Mouse (Mus musculus) right cerebral cortex, postnatal 36 days (tissue): ENCODE data around the gene Kif27.

Source experiments
- DNase-seq, 2 experiments: peaks; one replicate each; pipeline ENCODE4 v3.0.0; 2022; ENCODE audit warnings: low spot score in 2 of 2, mixed read lengths in 1 of 2

The Kif27 gene

DNA sequence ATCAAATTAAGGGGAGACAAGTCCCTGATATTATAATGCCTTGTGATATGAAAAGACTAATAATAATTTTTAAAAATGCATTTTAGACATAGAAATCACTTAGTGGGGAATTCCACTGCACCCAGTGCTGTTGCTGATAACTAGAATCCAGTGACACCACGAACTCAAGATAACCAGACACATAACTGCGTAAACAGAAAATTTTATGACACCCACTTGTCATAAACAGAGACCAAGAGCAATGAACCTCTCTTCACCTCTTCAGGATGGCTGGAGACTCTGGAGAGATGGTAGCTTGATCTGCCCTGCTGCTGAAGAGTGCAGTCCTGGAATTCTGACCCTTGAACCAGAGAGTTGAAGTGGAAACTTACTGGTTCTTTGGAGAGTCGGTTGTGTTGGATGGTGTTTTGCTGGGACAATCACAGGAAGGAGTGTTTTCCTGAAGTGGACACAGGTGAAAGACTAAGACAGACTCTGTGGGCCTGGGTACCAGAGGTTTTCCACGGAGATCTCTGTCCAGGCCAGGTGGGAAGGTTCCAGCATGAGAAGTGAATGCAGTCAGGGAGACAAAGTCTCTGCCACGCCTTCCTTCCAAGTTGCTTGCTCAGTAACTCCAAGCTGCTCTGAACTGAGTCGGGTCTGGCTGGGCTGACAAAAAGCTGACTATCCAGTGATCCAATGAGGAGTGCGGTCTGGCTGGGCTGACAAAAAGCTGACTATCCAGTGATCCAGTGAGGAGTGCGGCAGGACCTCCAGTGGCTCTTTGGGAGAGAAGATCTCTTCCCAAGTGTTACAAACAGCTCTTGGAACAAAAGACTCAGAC lies 5.6 kb upstream of the Kif27 start:
- DNase-seq = no peak

DNA sequence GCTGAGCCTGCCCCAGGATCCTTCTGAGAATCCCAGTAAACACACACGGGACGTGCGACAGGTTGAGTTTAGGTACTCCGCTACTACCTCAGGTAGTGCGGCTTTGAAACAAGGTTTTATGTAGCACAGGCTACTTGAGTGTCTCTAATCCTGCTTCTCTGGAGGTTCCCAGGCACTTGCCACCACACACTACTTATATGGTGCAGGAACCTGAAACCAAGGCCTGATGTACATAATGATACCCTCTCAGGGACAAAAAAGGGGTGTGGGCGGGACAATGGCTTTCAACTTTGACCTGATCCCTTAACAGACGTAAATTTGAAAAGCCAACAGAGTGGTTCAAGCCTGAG lies 357 bp upstream of the Kif27 start:
- no peak for DNase-seq

DNA sequence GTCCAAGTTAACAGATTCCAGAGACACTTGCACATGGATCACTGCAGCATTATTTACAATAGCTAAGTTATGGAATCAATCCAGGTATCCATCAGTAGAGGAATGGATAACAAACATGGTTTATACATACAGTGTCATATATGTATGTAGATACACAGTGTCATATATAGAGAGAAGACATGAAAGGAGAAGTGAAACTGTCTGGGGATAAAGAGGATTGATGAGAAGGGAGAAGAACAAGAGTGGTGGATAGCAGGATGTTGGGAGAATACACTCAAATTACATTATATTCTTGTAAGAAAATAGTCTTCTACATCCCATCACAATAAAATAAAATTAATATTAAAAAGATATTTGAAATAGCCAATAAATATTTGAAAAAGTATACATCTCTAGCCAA lies 5.9 kb downstream of the Kif27 start:
- DNase-seq = no peak

DNA sequence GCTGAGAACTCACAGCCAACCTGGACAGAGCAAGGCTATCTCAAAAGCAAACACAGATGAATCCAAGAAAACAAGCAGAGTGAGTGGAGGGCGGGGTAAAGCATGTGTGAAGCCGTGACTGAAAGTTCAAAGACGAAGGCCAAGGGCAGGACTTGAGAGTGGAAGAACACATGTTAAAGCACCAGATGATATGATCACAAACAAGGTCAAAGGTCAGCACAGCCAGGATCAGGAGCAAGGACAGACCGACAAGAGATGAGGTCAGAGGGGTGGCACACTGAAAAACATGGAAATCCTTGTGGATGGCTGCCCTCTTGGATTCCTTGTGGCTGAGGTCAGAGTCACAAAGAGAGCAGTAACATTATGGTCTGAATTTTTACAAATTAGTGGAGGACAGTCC lies 8.3 kb downstream of the Kif27 start:
- DNase-seq = no peak

DNA sequence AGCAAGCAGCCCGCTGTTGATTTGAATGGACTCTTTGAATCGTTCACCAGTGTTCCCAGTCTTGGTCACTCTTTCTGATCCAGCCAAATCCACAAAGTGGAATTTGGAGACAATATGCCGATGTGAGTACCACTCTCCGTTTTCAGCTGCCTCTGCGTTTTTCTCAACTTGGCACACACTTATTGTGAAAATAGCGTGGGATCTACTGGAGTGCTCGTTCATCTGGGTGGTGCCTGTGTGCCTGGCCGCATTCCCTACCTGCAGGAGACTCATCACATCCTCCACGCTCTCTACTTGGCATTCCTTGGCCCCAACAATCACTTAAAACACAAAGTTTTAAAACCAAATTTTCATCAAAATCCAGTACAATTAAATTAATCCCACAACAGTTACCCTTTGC lies 14.4 kb downstream of the Kif27 start:
- peak; percentile 17 to 19 for DNase-seq

DNA sequence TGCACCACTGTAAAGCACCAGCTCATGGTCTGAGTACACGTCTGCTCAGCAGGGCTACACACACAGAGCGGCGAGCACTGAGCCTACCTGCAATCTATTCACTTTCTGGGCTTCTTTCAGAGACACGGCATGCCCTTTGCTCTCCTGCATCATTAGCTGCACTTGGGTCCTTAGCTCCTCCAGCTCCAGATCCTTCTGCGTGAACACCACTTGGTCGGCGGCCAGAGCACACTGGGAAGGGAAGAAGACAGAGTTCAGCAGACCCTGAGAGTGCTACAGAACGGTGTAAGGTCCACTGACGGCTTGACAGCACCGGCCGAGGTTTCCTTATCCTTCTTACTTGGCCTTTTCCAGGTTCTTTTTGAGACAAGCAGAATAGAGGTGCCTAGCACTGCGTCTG lies 21.5 kb downstream of the Kif27 start:
- DNase-seq = no peak

DNA sequence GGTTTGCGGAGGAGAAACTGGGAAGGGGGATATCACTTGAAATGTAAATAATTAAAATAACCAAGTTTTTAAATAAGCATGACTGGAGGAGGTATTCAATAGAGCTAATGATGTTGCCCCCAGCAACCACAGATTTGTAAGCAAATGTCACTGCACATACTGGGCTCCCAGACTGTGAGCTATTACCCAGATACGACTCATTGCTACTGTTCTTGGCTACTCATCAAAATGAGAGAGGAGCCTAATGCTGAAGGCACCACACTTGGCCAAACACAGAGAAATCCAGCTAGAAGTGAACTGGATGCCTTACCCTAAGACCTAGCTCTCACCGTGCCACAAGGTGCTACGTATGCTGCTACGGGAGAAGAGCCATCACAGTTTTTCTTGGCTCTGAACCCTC lies 24.8 kb downstream of the Kif27 start:
- no peak for DNase-seq

DNA sequence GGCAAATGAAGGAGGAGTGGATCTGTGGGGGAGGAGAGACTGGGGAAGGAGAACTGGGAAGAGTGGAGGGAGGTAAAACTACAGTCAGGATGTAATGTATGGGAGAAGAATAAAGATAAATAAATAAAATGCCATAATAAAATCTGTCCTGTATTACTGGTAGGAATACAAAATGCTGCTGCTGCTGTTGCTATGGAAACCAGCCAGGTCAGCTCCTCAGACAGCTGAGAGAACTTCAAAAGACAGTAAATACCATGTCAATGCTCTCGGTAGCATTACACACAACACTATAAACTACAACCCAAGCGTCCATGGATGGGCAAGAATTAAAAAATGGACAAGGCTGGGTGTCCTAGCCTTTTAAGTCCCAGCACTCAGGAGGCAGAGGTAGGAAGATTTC lies 41.2 kb downstream of the Kif27 start:
- DNase-seq = no peak

DNA sequence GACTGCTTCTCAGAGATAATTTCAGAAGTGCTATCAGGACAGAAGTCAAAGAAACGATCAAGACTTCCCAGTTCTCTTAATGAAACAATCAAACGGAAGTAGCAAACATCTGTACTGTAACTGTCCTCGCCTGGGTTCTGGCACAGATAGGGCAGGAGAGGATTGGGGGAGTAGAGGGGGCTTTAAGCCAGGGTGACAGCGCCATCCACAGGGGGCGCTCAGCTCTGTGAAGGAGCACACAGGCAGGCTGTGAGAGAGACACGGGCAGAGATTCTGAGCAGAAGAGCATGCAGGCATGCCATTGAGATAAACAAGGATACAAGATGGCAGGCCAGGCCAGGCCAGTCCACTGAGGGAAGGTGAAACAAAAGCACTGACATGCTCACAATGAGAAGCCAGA lies 43.9 kb downstream of the Kif27 start:
- DNase-seq = no peak

DNA sequence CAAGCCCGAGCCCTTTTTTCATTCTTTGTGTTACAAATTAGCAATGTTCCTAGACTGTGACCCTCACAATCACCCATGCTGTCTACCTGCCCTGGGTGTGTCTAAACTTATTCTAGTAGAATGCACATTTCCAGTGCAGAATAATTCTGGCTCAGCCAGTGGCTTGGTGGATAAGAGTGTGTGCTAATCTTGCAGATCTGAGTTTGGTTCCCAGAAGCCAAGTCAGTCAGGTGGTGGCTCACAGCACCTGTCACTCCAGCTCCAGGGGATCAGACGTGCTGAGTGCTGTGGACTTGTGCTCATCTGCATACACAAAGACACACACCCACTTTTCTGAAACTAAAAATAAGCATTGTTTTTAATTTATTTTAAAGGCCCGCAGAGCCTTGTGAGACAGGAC lies 45.2 kb downstream of the Kif27 start:
- no peak for DNase-seq

DNA sequence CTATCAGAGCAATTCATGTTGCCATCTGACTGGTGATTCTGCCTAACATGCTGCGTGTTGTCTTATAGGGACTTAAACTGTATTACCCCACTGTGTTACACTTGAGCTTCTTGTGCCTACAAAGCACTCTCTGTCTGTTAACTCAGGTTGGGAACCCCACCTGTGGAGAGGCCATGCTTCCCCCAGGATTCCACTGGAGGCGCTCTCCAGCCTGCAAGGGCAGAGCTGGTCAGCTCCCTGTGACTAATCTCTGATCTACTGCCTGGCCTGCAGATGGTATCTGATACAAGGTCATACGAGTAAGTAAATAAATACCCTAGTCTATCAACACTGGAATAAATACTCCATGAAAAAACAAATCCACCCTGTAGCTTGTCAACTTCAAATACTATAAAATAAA lies 47.6 kb downstream of the Kif27 start:
- no peak for DNase-seq

DNA sequence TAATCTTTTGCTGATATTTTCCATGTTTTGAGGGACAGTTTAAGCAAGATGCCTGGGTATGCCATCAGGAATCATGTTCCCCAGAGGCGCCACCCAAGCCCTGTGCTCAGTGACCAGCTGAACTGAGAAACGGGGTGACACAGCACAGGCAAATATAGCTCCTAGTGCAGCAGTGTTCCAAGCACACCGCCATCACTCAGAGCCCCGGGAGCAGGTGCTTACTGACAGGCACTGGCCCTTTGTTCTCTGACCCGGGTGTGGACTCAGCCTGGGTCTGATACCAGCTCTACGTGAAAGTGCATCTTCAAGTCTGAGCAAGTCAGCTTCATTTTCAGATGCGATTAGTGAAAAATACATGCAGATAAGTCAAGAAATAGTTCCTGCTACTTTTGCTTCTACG lies 49.4 kb downstream of the Kif27 start:
- DNase-seq = no peak

DNA sequence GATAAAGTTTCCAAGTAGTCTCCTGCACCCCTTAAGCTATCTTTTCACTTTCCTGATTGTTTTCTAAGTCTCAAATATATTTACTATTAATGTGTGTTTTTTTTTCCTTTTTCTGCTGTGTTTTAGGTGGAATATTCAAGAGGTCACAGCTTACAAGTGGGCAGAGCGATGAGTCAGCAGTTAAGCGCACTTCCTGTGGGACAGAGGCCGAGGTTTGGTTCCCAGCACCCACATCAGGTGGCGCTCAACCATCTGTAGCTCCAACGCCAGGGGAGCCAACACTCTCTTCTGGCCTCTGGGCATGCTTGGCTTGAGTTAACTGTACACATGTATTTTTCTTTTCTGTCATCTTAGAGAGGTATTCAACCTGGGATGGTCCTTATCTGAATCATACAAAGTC lies 51.5 kb downstream of the Kif27 start:
- DNase-seq = no peak

DNA sequence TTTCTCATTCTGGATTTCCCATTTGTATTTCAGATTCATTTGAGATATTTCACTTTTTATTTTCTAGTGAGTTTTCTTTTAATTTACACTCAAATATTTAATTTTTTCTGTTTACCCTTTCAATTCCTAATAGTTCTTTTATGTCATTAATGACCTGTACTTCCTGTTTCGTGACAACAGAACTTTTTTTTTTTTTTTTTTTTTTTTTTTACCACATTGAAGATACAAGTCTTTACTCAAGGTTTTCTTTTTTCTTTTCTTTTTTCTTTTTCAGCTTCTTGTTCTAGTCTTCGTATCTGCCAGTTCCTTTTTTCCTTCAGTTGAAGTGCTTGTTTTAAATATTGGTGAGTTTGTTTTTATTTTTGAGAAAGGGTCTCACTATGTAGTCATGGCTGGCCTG lies 53.7 kb downstream of the Kif27 start:
- no peak for DNase-seq

DNA sequence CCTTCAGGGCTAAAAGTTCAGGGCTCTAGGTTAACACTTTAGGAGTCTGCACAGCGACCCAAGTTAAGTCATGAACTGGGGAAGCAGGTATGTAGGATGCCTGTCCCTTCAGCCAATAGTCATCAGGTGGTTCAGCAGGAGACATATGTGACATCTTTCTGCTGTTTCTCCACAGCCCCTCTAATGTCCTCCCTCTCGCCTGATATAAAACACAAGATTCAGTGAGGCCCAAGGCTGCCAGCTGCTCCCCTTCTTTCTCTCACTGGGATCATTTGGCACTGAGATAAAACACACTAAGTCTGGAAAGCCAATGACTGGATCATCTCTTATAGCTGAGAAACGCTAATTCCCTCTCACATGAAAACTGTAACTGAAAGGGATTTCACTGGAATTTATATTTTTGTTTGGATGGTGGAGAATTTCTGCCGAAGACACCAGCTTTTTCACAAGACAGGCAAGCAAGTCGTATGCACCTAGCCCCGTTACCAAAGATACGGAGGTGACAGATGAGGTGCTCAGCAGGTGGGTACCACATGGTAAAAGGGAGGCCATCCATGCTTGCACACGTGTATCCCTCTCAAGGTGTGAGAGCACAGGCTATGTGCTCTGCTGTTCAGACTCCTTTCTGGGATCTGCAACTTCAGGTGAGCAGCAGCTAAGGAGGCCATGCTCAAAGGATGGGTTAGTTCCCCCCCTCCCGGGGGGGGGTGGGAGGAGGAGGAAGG lies 56.3 kb downstream of the Kif27 start:
- DNase-seq = no peak

DNA sequence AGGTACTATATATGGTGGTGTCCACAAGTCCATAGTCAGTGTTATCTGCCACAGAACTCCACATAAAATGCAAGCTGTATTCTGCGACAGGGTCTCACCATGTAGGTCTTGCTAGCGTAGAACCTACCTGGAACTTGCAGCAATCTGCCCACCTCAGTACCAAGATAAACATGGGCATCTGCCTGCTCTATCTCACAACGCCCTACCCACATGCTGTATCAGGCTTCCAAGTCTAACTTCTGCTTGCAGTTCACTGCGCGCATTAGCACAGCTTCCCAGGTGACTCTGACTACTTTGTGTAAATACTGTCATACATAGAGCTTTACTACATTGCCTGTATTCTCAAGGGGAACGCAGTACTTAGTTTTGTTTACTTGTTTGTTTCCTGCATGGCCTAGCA lies 57.0 kb downstream of the Kif27 start:
- no peak for DNase-seq

DNA sequence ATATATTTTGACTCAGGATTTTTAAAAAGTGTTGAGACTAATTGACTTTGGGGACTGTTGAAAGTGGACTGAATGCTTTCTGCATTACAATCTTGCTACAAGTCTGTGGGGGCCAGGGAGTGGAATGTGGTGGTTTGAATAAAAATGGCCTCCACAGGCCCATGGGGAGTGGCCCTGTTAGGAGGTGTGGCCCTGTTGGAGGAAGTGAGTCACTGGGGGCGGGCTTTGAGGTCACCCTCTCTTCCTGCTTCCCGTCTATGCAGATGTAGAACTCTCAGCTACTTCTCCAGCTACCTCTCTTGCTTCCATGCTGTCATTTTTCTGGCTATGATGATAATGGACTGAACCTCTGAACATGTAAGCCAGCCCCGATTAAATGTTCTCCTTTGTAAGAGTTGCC lies 60.2 kb downstream of the Kif27 start:
- no peak for DNase-seq

DNA sequence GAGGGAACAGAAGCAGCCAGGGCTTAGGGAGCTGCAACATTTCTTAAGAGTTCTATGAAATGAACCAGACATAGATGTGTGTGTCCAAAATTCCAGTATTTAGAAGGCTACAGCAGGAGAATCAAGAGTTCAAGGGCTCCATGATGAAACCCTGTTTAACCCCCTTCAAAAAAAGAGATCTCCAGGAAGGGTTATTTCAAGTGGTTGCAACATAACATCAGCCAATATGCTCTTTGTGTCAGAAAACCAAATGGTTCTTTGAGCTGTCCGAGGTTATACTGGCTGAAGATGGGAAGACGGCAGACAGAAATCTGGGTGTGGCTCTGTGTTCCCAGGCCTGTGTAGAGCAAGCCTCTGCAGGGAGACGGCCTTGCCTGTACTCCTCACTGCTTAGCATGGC lies 63.3 kb downstream of the Kif27 start:
- no peak for DNase-seq

DNA sequence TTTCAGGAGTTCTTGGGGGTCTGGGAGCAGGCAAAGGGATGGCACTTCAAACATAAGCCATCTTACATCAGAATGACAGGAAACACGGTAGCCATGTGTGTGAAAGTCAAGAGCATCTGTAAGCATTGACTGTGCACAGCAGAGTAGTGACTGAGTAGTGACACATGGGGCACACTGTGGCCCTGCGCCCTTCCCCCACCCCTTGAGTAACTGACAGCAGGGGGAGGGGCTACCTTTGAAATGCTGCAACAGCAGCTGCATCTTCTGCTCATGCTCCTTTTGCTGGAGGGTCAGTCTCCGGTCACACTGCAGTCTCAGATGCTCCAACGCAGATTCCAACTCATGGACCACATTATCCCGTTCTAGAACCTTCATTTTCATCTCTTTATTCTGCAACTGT lies 66.1 kb downstream of the Kif27 start:
- no peak for DNase-seq

DNA sequence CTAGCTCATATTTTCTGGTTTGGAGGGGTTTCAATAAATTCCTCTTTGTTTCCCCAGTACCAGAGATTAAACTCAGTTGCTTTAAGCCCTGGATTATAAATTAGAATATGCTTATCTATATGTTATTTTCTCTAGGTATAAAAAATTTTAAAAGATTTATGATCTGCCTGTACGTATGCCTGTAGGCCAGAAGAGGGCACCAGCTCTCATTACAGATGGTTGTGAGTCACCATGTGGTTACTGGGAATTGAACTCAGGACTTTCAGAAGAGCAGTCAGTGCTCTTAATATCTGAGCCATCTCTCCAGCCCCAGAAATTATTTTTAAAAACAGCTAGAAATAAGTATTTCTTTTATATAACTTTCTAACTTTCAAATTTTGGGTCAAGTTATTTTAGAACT lies 69.6 kb downstream of the Kif27 start:
- DNase-seq = no peak

DNA sequence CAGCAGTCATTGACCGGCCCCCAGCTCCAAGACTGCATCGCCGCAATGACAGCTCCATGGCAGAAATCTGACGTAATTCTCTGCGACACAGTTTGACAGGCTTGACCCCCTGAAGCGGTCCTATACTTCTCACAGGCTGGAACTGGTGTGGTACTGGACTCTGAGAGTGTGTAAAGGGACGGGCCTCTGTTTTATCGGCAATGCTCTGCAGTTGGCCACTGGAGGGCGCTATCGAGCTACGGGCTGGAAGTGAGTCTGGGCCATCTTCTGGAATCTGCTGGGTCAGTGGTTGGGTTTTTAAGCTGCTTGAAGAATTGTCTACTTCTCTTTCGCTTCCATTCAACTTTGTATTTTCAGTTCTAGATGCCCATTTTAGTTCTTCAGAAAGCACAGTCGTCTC lies 71.1 kb downstream of the Kif27 start:
- peak; percentile 15 to 20 for DNase-seq

DNA sequence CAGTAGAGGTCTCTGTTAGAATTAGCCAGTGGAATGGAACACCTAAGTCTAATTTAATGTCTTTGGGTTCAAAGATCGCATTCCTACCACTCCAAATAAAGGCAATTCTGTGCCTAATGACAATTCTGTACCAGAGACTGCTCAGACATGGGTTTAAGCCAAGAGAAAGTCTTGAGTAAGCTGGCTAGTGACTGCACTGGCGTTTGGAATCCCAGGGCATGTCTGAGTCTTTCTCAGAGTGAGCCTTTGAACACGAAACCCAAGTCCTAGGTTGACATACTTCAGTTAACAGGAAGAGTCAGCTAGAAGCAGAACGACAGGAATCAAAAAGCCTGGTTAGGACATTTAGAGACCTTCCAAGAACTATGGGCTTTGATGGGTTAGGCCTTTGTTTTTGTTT lies 75.5 kb downstream of the Kif27 start:
- DNase-seq = no peak

DNA sequence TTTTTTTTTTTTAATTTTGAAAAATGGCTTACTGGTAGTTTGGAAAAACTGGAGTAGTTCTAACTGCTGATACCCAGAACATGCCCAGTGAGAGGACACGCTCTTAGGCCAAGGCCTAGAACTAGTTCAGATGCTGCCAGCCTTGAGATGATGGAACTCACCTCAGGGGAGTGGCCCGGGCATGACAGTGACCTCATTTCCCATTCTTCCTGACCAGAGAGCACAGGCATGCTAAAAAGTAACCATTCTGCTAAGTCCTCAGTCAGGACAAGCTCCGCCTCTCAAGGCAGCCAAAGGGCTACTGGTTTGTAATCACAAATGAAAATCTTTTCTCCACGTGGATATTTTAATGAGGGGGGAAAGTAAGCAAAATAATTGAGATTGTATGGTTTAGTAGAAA lies 77.0 kb downstream of the Kif27 start:
- no peak for DNase-seq

DNA sequence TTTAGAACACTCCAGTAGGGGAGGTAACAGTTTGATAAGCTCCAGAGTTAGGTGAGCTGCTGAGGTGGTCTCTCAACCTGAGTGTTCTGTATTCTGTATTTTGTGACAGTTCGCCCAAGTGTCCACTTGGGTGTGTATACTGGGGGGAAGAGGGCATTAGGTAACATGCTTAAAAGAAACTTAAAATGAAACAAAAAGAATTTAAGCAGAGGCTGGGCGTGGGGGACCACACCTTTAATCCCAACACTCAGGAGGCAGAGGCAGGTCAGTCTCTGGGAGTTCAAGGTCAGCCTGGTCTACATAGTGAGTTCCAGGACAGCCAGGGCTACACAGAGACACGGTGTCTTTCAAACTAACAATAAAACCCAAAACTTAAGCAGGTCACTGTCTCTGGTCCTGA lies 78.4 kb downstream of the Kif27 start:
- DNase-seq = no peak
